Mouse (Mus musculus): ENCODE results near the gene Spsb4. TPM values are rescaled to one million over a fixed set of nuclear protein-coding genes. Genes with fewer than 3 reads are reported as not detected.

Gene Spsb4
- polyA plus RNA-seq, 1 experiment: 0.24 TPM

DNA sequence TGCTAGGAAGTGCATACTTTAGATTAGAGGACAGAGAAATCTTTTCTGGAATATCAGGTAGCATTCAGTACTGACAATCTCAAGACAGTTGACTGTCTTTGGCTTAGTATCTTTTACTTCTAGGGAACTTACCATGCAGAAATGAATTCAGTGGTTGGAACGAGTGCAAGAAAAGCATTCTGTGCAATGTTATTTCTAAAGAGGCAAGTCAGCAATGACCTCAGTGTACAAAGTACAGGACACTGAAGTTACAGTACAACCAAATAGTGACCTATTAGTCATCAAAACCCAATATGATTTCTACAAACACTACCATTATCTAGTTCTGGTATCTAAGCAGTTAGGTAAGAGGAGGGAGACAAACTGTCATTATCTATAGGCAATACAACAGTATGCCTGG is 51.1 kb downstream of the Spsb4 start:
- Histone ChIP-seq H3K36me3 (ENCODE audit: control insufficient read depth, insufficient read depth, low read length) (no peaks in the 10 kb centered on the region), H3K4me3 (ENCODE audit: low read depth, low read length) (no peak overlapping the region), H3K27ac (ENCODE audit: insufficient read depth, low read depth, low read length) (peak overlapping the region; percentile 82), H3K4me1 (ENCODE audit: control insufficient read depth, insufficient read depth, insufficient read length, low read length) (peaks cover 12% of the 10 kb centered on the region), H3K27me3 (ENCODE audit: control insufficient read depth, insufficient read depth, low read length) (no peaks in the 10 kb centered on the region)
- no peak for TF ChIP-seq POLR2A (IDR thresholded peaks at IDR 0.05; ENCODE audit: low read depth, low read length)
- no peak for TF ChIP-seq CTCF (IDR thresholded peaks at IDR 0.05; ENCODE audit: extremely low read depth, insufficient read length, insufficient replicate concordance, low read depth, low read length)
- WGBS: 33% methylated on average over 1 of the region's 1 CpGs

GRCm38 (mm10) chr9:96966465-96966864 is 52.2 kb downstream of the Spsb4 start:
- TF ChIP-seq POLR2A (IDR thresholded peaks at IDR 0.05; ENCODE audit: low read depth, low read length) (no peak), CTCF (IDR thresholded peaks at IDR 0.05; ENCODE audit: extremely low read depth, insufficient read length, insufficient replicate concordance, low read depth, low read length) (no peak)
- Histone ChIP-seq H3K4me3 (ENCODE audit: low read depth, low read length) (peak overlapping the region; percentile 44), H3K4me1 (ENCODE audit: control insufficient read depth, insufficient read depth, insufficient read length, low read length) (peaks cover 12% of the 10 kb centered on the region), H3K27me3 (ENCODE audit: control insufficient read depth, insufficient read depth, low read length) (no peaks in the 10 kb centered on the region), H3K27ac (ENCODE audit: insufficient read depth, low read depth, low read length) (peak overlapping the region; percentile 82), H3K36me3 (ENCODE audit: control insufficient read depth, insufficient read depth, low read length) (no peaks in the 10 kb centered on the region)
- 54% methylated on average over 7 of the region's 7 CpGs for WGBS

GRCm38 (mm10) chr9:96963443-96964215 is 55.0 kb downstream of the Spsb4 start:
- H3K27ac ChIP-seq (ENCODE audit: insufficient read depth, low read depth, low read length): no peak overlapping the region
- no peak for TF ChIP-seq CTCF (IDR thresholded peaks at IDR 0.05; ENCODE audit: extremely low read depth, insufficient read length, insufficient replicate concordance, low read depth, low read length)
- no peak for TF ChIP-seq POLR2A (IDR thresholded peaks at IDR 0.05; ENCODE audit: low read depth, low read length)

GRCm38 (mm10) chr9:96962714-96963113 is 55.9 kb downstream of the Spsb4 start:
- WGBS: 83% methylated on average over 8 of the region's 8 CpGs
- Histone ChIP-seq H3K4me1 (ENCODE audit: control insufficient read depth, insufficient read depth, insufficient read length, low read length) (peaks cover 10% of the 10 kb centered on the region), H3K36me3 (ENCODE audit: control insufficient read depth, insufficient read depth, low read length) (no peaks in the 10 kb centered on the region), H3K27ac (ENCODE audit: insufficient read depth, low read depth, low read length) (no peak overlapping the region), H3K4me3 (ENCODE audit: low read depth, low read length) (no peak overlapping the region), H3K27me3 (ENCODE audit: control insufficient read depth, insufficient read depth, low read length) (no peaks in the 10 kb centered on the region)
- TF ChIP-seq POLR2A (IDR thresholded peaks at IDR 0.05; ENCODE audit: low read depth, low read length): no peak
- TF ChIP-seq CTCF (IDR thresholded peaks at IDR 0.05; ENCODE audit: extremely low read depth, insufficient read length, insufficient replicate concordance, low read depth, low read length): no peak

More at GRCm38 (mm10) chr9:96963443-96964215, 55.0 kb downstream of the Spsb4 start:
- Histone ChIP-seq H3K4me3 (ENCODE audit: low read depth, low read length) (no peak overlapping the region), H3K36me3 (ENCODE audit: control insufficient read depth, insufficient read depth, low read length) (no peaks in the 10 kb centered on the region), H3K27me3 (ENCODE audit: control insufficient read depth, insufficient read depth, low read length) (no peaks in the 10 kb centered on the region), H3K4me1 (ENCODE audit: control insufficient read depth, insufficient read depth, insufficient read length, low read length) (peaks cover 12% of the 10 kb centered on the region)
- WGBS: 81% methylated on average over 13 of the region's 13 CpGs

DNA sequence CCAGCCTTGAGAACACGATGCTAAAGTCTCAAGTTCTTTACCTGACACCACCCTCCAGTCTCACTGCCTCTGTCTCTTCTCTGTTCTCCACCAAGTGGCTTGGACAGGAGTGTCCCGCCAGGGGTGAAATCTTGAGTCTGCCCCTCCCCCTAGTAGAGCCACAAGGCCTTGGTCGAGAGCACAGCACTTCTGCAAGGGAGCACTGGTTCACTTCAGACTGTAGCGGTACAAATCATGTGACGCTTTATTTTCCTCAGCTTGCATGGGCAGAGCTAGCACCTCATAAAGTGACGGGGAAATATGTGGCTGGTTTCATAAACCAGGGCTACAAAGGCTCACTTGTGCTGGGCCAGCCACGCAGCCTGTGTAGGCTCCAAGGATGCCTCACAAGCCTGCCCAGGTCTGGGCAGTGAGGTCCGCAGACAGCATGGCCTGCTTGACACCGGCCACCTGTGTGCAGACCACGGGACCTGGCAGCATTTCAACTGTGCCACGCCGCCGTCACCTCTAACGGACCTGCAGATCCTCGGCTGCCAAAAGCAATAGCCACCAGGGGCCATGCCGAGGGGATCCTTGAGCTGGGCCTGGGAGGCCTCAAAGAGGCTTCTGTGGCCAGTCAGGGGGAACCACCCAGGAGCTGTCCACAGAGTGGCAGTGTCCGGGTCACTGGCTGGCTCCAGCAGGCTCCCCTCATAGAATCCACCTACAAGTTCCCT is 56.5 kb downstream of the Spsb4 start:
- Histone ChIP-seq H3K4me1 (ENCODE audit: control insufficient read depth, insufficient read depth, insufficient read length, low read length) (peaks cover 9% of the 10 kb centered on the region), H3K27ac (ENCODE audit: insufficient read depth, low read depth, low read length) (no peak overlapping the region), H3K36me3 (ENCODE audit: control insufficient read depth, insufficient read depth, low read length) (no peaks in the 10 kb centered on the region), H3K27me3 (ENCODE audit: control insufficient read depth, insufficient read depth, low read length) (no peaks in the 10 kb centered on the region), H3K4me3 (ENCODE audit: low read depth, low read length) (no peak overlapping the region)
- TF ChIP-seq CTCF (IDR thresholded peaks at IDR 0.05; ENCODE audit: extremely low read depth, insufficient read length, insufficient replicate concordance, low read depth, low read length) (no peak), POLR2A (IDR thresholded peaks at IDR 0.05; ENCODE audit: low read depth, low read length) (no peak)
- WGBS: 72% methylated on average over 17 of the region's 17 CpGs

DNA sequence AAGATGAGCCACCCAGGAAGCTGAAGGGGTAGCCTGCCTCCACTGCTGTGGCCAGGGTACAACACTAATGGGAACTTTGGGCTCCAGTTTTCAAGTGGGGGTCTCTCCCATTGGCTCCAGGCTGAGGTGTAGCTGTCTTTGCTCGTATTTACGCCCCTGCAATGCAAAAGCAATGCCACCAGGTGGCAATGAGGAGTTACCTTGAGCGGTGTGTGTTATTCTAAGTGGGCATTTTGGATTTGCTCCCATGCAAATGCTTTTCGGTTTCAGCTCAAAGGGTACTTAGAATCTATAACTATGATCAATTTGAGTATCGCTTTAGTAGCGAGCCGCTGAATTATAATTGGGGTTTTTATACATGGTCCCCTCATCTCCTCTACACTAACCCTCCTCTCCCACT is 57.6 kb downstream of the Spsb4 start:
- Histone ChIP-seq H3K4me1 (ENCODE audit: control insufficient read depth, insufficient read depth, insufficient read length, low read length) (no peaks in the 10 kb centered on the region; the same call in none of the 2 replicates), H3K27me3 (ENCODE audit: control insufficient read depth, insufficient read depth, low read length) (no peaks in the 10 kb centered on the region), H3K27ac (ENCODE audit: insufficient read depth, low read depth, low read length) (no peak overlapping the region), H3K4me3 (ENCODE audit: low read depth, low read length) (no peak overlapping the region), H3K36me3 (ENCODE audit: control insufficient read depth, insufficient read depth, low read length) (no peaks in the 10 kb centered on the region)
- WGBS: 53% methylated on average over 7 of the region's 7 CpGs
- TF ChIP-seq CTCF (IDR thresholded peaks at IDR 0.05; ENCODE audit: extremely low read depth, insufficient read length, insufficient replicate concordance, low read depth, low read length) (peak; percentile 45; the same call in 1 of the 2 replicates), POLR2A (IDR thresholded peaks at IDR 0.05; ENCODE audit: low read depth, low read length) (no peak)

DNA sequence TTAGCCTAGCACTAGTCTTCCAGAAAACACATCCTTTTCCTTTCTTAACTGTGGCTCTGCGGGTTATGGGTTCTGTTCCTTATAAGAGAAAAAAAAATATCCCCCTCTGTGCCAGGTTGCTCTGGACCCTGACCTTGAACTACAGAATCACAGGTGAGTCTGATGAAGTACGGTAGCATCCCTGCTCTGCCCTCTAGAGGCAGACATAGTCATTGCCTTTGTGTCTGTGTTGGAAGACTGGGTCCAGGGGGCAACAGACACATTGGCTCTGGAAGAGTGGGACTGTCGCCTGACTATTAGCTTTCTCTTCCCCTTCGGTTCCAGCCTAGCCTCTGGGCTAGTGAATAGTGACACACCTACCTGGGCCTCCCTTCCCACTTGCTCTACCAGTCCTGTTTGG is 58.4 kb downstream of the Spsb4 start:
- peak; percentile 57; the same call in 1 of the 2 replicates for TF ChIP-seq CTCF (IDR thresholded peaks at IDR 0.05; ENCODE audit: extremely low read depth, insufficient read length, insufficient replicate concordance, low read depth, low read length)
- no peak for TF ChIP-seq POLR2A (IDR thresholded peaks at IDR 0.05; ENCODE audit: low read depth, low read length)
- Histone ChIP-seq H3K36me3 (ENCODE audit: control insufficient read depth, insufficient read depth, low read length) (no peaks in the 10 kb centered on the region), H3K4me1 (ENCODE audit: control insufficient read depth, insufficient read depth, insufficient read length, low read length) (no peaks in the 10 kb centered on the region; the same call in 1 of the 2 replicates), H3K27ac (ENCODE audit: insufficient read depth, low read depth, low read length) (no peak overlapping the region), H3K27me3 (ENCODE audit: control insufficient read depth, insufficient read depth, low read length) (no peaks in the 10 kb centered on the region), H3K4me3 (ENCODE audit: low read depth, low read length) (no peak overlapping the region)
- WGBS: 60% methylated on average over 4 of the region's 4 CpGs

Measured in small intestine, adult 2 months (tissue).